Mouse (Mus musculus) adrenal gland, postnatal 10 days (tissue): ENCODE measurements around the gene Hcst. TPM values are rescaled to one million over a fixed set of nuclear protein-coding genes. Genes with fewer than 3 reads are reported as not detected.

Source experiments
- DNase-seq: peaks from one replicate; pipeline ENCODE4 v3.0.0; 2021; ENCODE audit warnings: mixed read lengths
- total RNA-seq, 2 experiments: library from RNA; stranded (reverse); gene quantifications; 2 replicates each; pipeline ENCODE4 v1.2.3; 2021

Gene Hcst
- total RNA-seq, 2 experiments from 2014 or later: 3.7 to 4.9 TPM

- peak; percentile 90 for DNase-seq
Observed at GRCm38 (mm10) chr7:30373501-30373962, 46.1 kb downstream of the Hcst start.

Other genes starting within 250 kb of the Hcst start
- 1,000 to 10,000 TPM; 1,474 to 1,616 TPM for gene Cox7a1, start 235.7 kb downstream of the Hcst start, total RNA-seq
- gene Capns1, start 221.0 kb downstream of the Hcst start, total RNA-seq: 100 to 1,000 TPM; 444 to 475 TPM
- 100 to 1,000 TPM; 103 to 108 TPM for gene Polr2i, start 187.9 kb downstream of the Hcst start, total RNA-seq
- gene Tbcb, start 187.6 kb downstream of the Hcst start, total RNA-seq: 10 to 100 TPM; 73.6 to 81.0 TPM
- not detected for gene Ovol3, start 184.1 kb downstream of the Hcst start, total RNA-seq
- under 1 TPM; 0.61 to 0.63 TPM for gene Thap8, start 139.8 kb downstream of the Hcst start, total RNA-seq
- 10 to 100 TPM; 12.1 to 14.3 TPM for gene Wdr62, start 139.4 kb downstream of the Hcst start, total RNA-seq
- gene Clip3, start 128.1 kb downstream of the Hcst start, total RNA-seq: 10 to 100 TPM; 31.6 to 36.5 TPM
- gene Alkbh6, start 111.1 kb downstream of the Hcst start, total RNA-seq: 10 to 100 TPM; 46.8 to 49.0 TPM
- 10 to 100 TPM; 17.6 to 22.3 TPM for gene Syne4, start 105.0 kb downstream of the Hcst start, total RNA-seq
- 1 to 10 TPM; 2.8 TPM for gene E130208F15Rik, start 98.1 kb downstream of the Hcst start, total RNA-seq
- gene Sdhaf1, start 96.0 kb downstream of the Hcst start, total RNA-seq: 10 to 100 TPM; 17.9 to 19.7 TPM
- 10 to 100 TPM; 13.2 to 15.1 TPM for gene Lrfn3, start 57.1 kb downstream of the Hcst start, total RNA-seq
- 10 to 100 TPM; 25.8 to 29.1 TPM for gene Tyrobp, start 6.1 kb downstream of the Hcst start, total RNA-seq
- gene Nfkbid, start 1.9 kb upstream of the Hcst start, total RNA-seq: 1 to 10 TPM; 2.3 to 2.4 TPM
- gene Aplp1, start 25.7 kb upstream of the Hcst start, total RNA-seq: 10 to 100 TPM; 26.1 to 34.3 TPM
- gene Kirrel2, start 37.8 kb upstream of the Hcst start, total RNA-seq: not detected
- not detected for gene Nphs1, start 38.5 kb upstream of the Hcst start, total RNA-seq
- gene Prodh2, start 73.8 kb upstream of the Hcst start, total RNA-seq: 10 to 100 TPM; 26.0 to 56.1 TPM
- gene Arhgap33, start 115.2 kb upstream of the Hcst start, total RNA-seq: 10 to 100 TPM in 1 of 2 experiments, 1 to 10 TPM in 1; 5.0 to 11.7 TPM
- 10 to 100 TPM; 25.5 to 68.9 TPM for gene Hspb6, start 132.3 kb upstream of the Hcst start, total RNA-seq
- gene Proser3, start 132.4 kb upstream of the Hcst start, total RNA-seq: 10 to 100 TPM in 1 of 2 experiments, 1 to 10 TPM in 1; 5.3 to 10.1 TPM
- 10 to 100 TPM; 34.4 to 40.5 TPM for gene Lin37, start 140.0 kb upstream of the Hcst start, total RNA-seq
- gene U2af1l4, start 143.4 kb upstream of the Hcst start, total RNA-seq: 10 to 100 TPM; 61.4 to 71.1 TPM
- 1 to 10 TPM; 2.4 to 7.1 TPM for gene Gm49396, start 143.5 kb upstream of the Hcst start, total RNA-seq
- 100 to 1,000 TPM; 119 to 128 TPM for gene Psenen, start 143.8 kb upstream of the Hcst start, total RNA-seq
- 1 to 10 TPM; 2.6 to 4.7 TPM for gene Igflr1, start 145.6 kb upstream of the Hcst start, total RNA-seq
- 10 to 100 TPM; 34.9 to 48.7 TPM for gene Kmt2b, start 168.9 kb upstream of the Hcst start, total RNA-seq
- under 1 TPM; 0.18 to 0.27 TPM for gene Zbtb32, start 179.1 kb upstream of the Hcst start, total RNA-seq
- under 1 TPM; 0.33 to 0.48 TPM for gene Upk1a, start 193.0 kb upstream of the Hcst start, total RNA-seq
- 1,000 to 10,000 TPM; 3,012 to 3,285 TPM for gene Cox6b1, start 206.3 kb upstream of the Hcst start, total RNA-seq
- not detected for gene Etv2, start 216.0 kb upstream of the Hcst start, total RNA-seq
- gene Rbm42, start 230.5 kb upstream of the Hcst start, total RNA-seq: 10 to 100 TPM; 64.5 to 72.9 TPM
- gene Haus5, start 245.1 kb upstream of the Hcst start, total RNA-seq: 10 to 100 TPM; 10.5 to 12.4 TPM